Mouse (Mus musculus) heart, embryonic 15.5 days (tissue): Measurements from ENCODE around the gene Cited1. TPM values are rescaled to one million over a fixed set of nuclear protein-coding genes. Genes with fewer than 3 reads are reported as not detected.

ENCODE experiments used
- ATAC-seq: fragments of 200-750 bp; cut with Nextera tagmentation; replicated peaks from 2 replicates; pipeline ENCODE4 v1.8.0; 2017; ENCODE audit warnings: low read depth, moderate TSS enrichment; ENCODE audit not compliant: insufficient number of reproducible peaks, insufficient read depth, low FRiP score
- H3K27ac ChIP-seq: fragments of 300-500 bp; sonication (generic); 2 replicates; pipeline ENCODE4 v1.5.1; 2015; ENCODE audit warnings: mild to moderate bottlenecking, inconsistent platforms
- H3K27me3 ChIP-seq: fragments of 300-500 bp; sonication (generic); 2 replicates; pipeline ENCODE4 v1.6.1; 2015; ENCODE audit warnings: inconsistent platforms
- H3K36me3 ChIP-seq: fragments of 300-500 bp; sonication (generic); 2 replicates; pipeline ENCODE4 v1.6.1; 2015; ENCODE audit warnings: mild to moderate bottlenecking, inconsistent platforms
- H3K4me1 ChIP-seq: fragments of 300-500 bp; sonication (generic); replicated peaks from 2 replicates; pipeline ENCODE4 v1.6.1; 2015; ENCODE audit warnings: inconsistent platforms
- H3K4me2 ChIP-seq: fragments of 300-500 bp; sonication (generic); 2 replicates; pipeline ENCODE4 v1.6.1; 2015; ENCODE audit warnings: inconsistent platforms, mild to moderate bottlenecking, moderate library complexity
- H3K4me3 ChIP-seq: fragments of 300-500 bp; sonication (generic); 2 replicates; pipeline ENCODE4 v1.5.1; 2015; ENCODE audit warnings: mild to moderate bottlenecking, inconsistent platforms
- H3K9ac ChIP-seq: fragments of 300-500 bp; sonication (generic); 2 replicates; pipeline ENCODE4 v1.6.1; 2015; ENCODE audit warnings: mild to moderate bottlenecking, inconsistent platforms
- H3K9me3 ChIP-seq: fragments of 300-500 bp; sonication (generic); replicated peaks from 2 replicates; pipeline ENCODE4 v1.6.1; 2016; ENCODE audit warnings: inconsistent platforms
- WGBS: fragments of 180-500 bp; shearing (Covaris S2); methylation state at CpG from one replicate; pipeline ENCODE4 v1.1.7; 2015; ENCODE audit warnings: mixed read lengths; 5-methylcytosine and 5-hydroxymethylcytosine counted together
- polyA plus RNA-seq: library from polyadenylated mRNA; unstranded; fragments of >200 nt; fragmentation: Nextera tagmentation; extraction: Ambion mirVana; gene quantifications from 2 replicates; pipeline ENCODE4 v1.2.1, GENCODE M21; 2015

Gene Cited1
- polyA plus RNA-seq, result 392 and 393 TPM in 2 replicates

- 10% methylated on average over 44 of the region's 44 CpGs for WGBS
- Histone ChIP-seq H3K4me2 (peak within 1 kb of the TSS; percentile 81), H3K4me3 (peak within 1 kb of the TSS; percentile 67), H3K4me1 (peaks cover 6% of the 10 kb centered on the region; the same call in 1 of the 2 replicates), H3K27ac (peak within 1 kb of the TSS; percentile 77), H3K9me3 (no peaks in the 10 kb centered on the region), H3K9ac (peak within 1 kb of the TSS; percentile 70), H3K27me3 (peaks cover 61% of the 10 kb centered on the region), H3K36me3 (no peaks in the 10 kb centered on the region)
- peak; percentile 85 for ATAC-seq
These were observed at the start of gene Cited1 for GRCm38 (mm10) chrX:102251937-102252860. TSS of gene Cited1 (minus strand) at chrX:102252181.

- Histone ChIP-seq H3K4me2 (no peak overlapping the region), H3K27me3 (no peaks in the 10 kb centered on the region), H3K4me3 (no peak overlapping the region), H3K27ac (no peak overlapping the region), H3K9me3 (no peaks in the 10 kb centered on the region), H3K4me1 (0 out of 2 replicates have a peak, but pooled peaks cover 2% of the 10 kb centered on the region), H3K9ac (no peak overlapping the region), H3K36me3 (no peaks in the 10 kb centered on the region)
- ATAC-seq, result no peak
- 62% methylated on average over 3 of the region's 3 CpGs for WGBS
These were observed 32.9 kb upstream of the Cited1 start for GRCm38 (mm10) chrX:102284889-102285288.

- Histone ChIP-seq H3K27me3 (0 out of 2 replicates have a peak, but pooled peaks cover 3% of the 10 kb centered on the region), H3K9ac (no peak overlapping the region), H3K36me3 (no peaks in the 10 kb centered on the region), H3K9me3 (no peaks in the 10 kb centered on the region), H3K4me2 (no peak overlapping the region), H3K4me3 (no peak overlapping the region), H3K27ac (no peak overlapping the region), H3K4me1 (no peaks in the 10 kb centered on the region)
- ATAC-seq, result no peak
- 77% methylated on average over 14 of the region's 14 CpGs for WGBS
These were observed 10.8 kb upstream of the Cited1 start for GRCm38 (mm10) chrX:102262620-102263345.

- Histone ChIP-seq H3K27ac (no peak overlapping the region), H3K9me3 (no peaks in the 10 kb centered on the region), H3K27me3 (0 out of 2 replicates have a peak, but pooled peaks cover 3% of the 10 kb centered on the region), H3K36me3 (no peaks in the 10 kb centered on the region), H3K4me1 (no peaks in the 10 kb centered on the region), H3K4me2 (no peak overlapping the region), H3K4me3 (no peak overlapping the region), H3K9ac (no peak overlapping the region)
- no peak for ATAC-seq
- 82% methylated on average over 4 of the region's 4 CpGs for WGBS
These were observed 7.8 kb upstream of the Cited1 start for GRCm38 (mm10) chrX:102259772-102260171.

GRCm38 (mm10) chrX:102253892-102254291 is 1.9 kb upstream of the Cited1 start:
- H3K9ac ChIP-seq, result no peak overlapping the region
- H3K4me3 ChIP-seq, result peak overlapping the region; percentile 67
- no peaks in the 10 kb centered on the region for H3K36me3 ChIP-seq
- no peaks in the 10 kb centered on the region for H3K9me3 ChIP-seq
- no peak overlapping the region for H3K27ac ChIP-seq
- peak overlapping the region; percentile 81 for H3K4me2 ChIP-seq
- ATAC-seq, result no peak
- peaks cover 45% of the 10 kb centered on the region for H3K27me3 ChIP-seq
- peaks cover 6% of the 10 kb centered on the region; the same call in 1 of the 2 replicates for H3K4me1 ChIP-seq
- 7% methylated on average over 7 of the region's 7 CpGs for WGBS

- Histone ChIP-seq H3K27me3 (peaks cover 61% of the 10 kb centered on the region), H3K9ac (peak overlapping the region; percentile 70), H3K36me3 (no peaks in the 10 kb centered on the region), H3K9me3 (no peaks in the 10 kb centered on the region), H3K4me3 (peak overlapping the region; percentile 67), H3K4me2 (peak overlapping the region; percentile 81), H3K27ac (peak overlapping the region; percentile 76), H3K4me1 (peaks cover 6% of the 10 kb centered on the region; the same call in 1 of the 2 replicates)
- 14% methylated on average over 56 of the region's 80 CpGs for WGBS
- peak; percentile 23; the same call in 1 of the 2 replicates for ATAC-seq
These were observed 602 bp downstream of the Cited1 start for GRCm38 (mm10) chrX:102251221-102251936.

- H3K27me3 ChIP-seq, result peaks cover 61% of the 10 kb centered on the region
- WGBS, result 10% methylated on average over 24 of the region's 24 CpGs
- H3K4me1 ChIP-seq, result peaks cover 6% of the 10 kb centered on the region; the same call in 1 of the 2 replicates
- H3K36me3 ChIP-seq, result no peaks in the 10 kb centered on the region
- peak overlapping the region; percentile 76 for H3K27ac ChIP-seq
- peak overlapping the region; percentile 67 for H3K4me3 ChIP-seq
- peak overlapping the region; percentile 70 for H3K9ac ChIP-seq
- H3K4me2 ChIP-seq, result peak overlapping the region; percentile 81
- no peaks in the 10 kb centered on the region for H3K9me3 ChIP-seq
- ATAC-seq, result no peak
These were observed 1.1 kb downstream of the Cited1 start for GRCm38 (mm10) chrX:102250891-102251170.

- no peaks in the 10 kb centered on the region for H3K9me3 ChIP-seq
- H3K9ac ChIP-seq, result peak overlapping the region; percentile 70
- WGBS, result 9% methylated on average over 50 of the region's 68 CpGs
- peak overlapping the region; percentile 81 for H3K4me2 ChIP-seq
- no peaks in the 10 kb centered on the region for H3K36me3 ChIP-seq
- ATAC-seq, result no peak
- H3K4me3 ChIP-seq, result peak overlapping the region; percentile 67
- peaks cover 6% of the 10 kb centered on the region; the same call in 1 of the 2 replicates for H3K4me1 ChIP-seq
- peak overlapping the region; percentile 76 for H3K27ac ChIP-seq
- H3K27me3 ChIP-seq, result peaks cover 61% of the 10 kb centered on the region
These were observed 1.7 kb downstream of the Cited1 start for GRCm38 (mm10) chrX:102250150-102250890.

GRCm38 (mm10) chrX:102244334-102244733 is 7.6 kb downstream of the Cited1 start:
- peaks cover 20% of the 10 kb centered on the region for H3K27me3 ChIP-seq
- no peak overlapping the region for H3K27ac ChIP-seq
- WGBS, result 53% methylated on average over 2 of the region's 2 CpGs
- H3K9ac ChIP-seq, result no peak overlapping the region
- H3K4me1 ChIP-seq, result no peaks in the 10 kb centered on the region
- H3K36me3 ChIP-seq, result no peaks in the 10 kb centered on the region
- ATAC-seq, result no peak
- no peak overlapping the region for H3K4me2 ChIP-seq
- H3K9me3 ChIP-seq, result no peaks in the 10 kb centered on the region
- no peak overlapping the region for H3K4me3 ChIP-seq

- no peak overlapping the region for H3K4me3 ChIP-seq
- H3K4me1 ChIP-seq, result no peaks in the 10 kb centered on the region
- no peak overlapping the region for H3K27ac ChIP-seq
- 12% methylated on average over 1 of the region's 1 CpGs for WGBS
- H3K9me3 ChIP-seq, result no peaks in the 10 kb centered on the region
- no peaks in the 10 kb centered on the region for H3K36me3 ChIP-seq
- no peak for ATAC-seq
- no peaks in the 10 kb centered on the region for H3K27me3 ChIP-seq
- H3K4me2 ChIP-seq, result no peak overlapping the region
- H3K9ac ChIP-seq, result no peak overlapping the region
These were observed 32.9 kb downstream of the Cited1 start for GRCm38 (mm10) chrX:102219126-102219525.
